Mouse (Mus musculus): ENCODE measurements around the gene Ern1.

GRCm38 (mm10) chr11:106519519-106519918 lies 31.9 kb upstream of the Ern1 start:
- TF ChIP-seq EP300 (IDR thresholded peaks at IDR 0.05), result no peak
- no peak for TF ChIP-seq CTCF (IDR thresholded peaks at IDR 0.05)
